Mouse (Mus musculus): Measurements from ENCODE around the gene Brf1.

Brf1 gene

GRCm38 (mm10) chr12:112938873-112939565, 61.5 kb downstream of the Brf1 start:
- DNase-seq (ENCODE audit: low spot score), result no peak

GRCm38 (mm10) chr12:112938366-112938765, 62.1 kb downstream of the Brf1 start:
- no peak for DNase-seq (ENCODE audit: low spot score)

GRCm38 (mm10) chr12:112937906-112938305, 62.6 kb downstream of the Brf1 start:
- DNase-seq (ENCODE audit: low spot score), result no peak

GRCm38 (mm10) chr12:112932647-112933046, 67.9 kb downstream of the Brf1 start:
- DNase-seq (ENCODE audit: low spot score), result no peak

GRCm38 (mm10) chr12:112929562-112930352, 70.7 kb downstream of the Brf1 start, which contains the start of gene Jag2:
TSS of gene Jag2 (minus strand) at chr12:112929776.
- peak; percentile 45 for DNase-seq (ENCODE audit: low spot score)

- no peak for DNase-seq (ENCODE audit: low spot score)
These were observed 71.9 kb downstream of the Brf1 start for GRCm38 (mm10) chr12:112928401-112929241.

- DNase-seq (ENCODE audit: low spot score), result no peak
These were observed 73.2 kb downstream of the Brf1 start for GRCm38 (mm10) chr12:112927265-112927664.

GRCm38 (mm10) chr12:112925950-112926349, 74.6 kb downstream of the Brf1 start:
- DNase-seq (ENCODE audit: low spot score), result no peak

- no peak for DNase-seq (ENCODE audit: low spot score)
These were observed 78.0 kb downstream of the Brf1 start for GRCm38 (mm10) chr12:112922541-112922940.

GRCm38 (mm10) chr12:112921518-112921917, 79.0 kb downstream of the Brf1 start:
- DNase-seq (ENCODE audit: low spot score), result no peak

GRCm38 (mm10) chr12:112917906-112918305, 82.6 kb downstream of the Brf1 start:
- DNase-seq (ENCODE audit: low spot score), result no peak

- no peak for DNase-seq (ENCODE audit: low spot score)
These were observed 83.0 kb downstream of the Brf1 start for GRCm38 (mm10) chr12:112917486-112917885.

GRCm38 (mm10) chr12:112916698-112917400, 83.7 kb downstream of the Brf1 start:
- DNase-seq (ENCODE audit: low spot score), result no peak

- DNase-seq (ENCODE audit: low spot score), result no peak
These were observed 84.9 kb downstream of the Brf1 start for GRCm38 (mm10) chr12:112915587-112915986.

- no peak for DNase-seq (ENCODE audit: low spot score)
These were observed 86.0 kb downstream of the Brf1 start for GRCm38 (mm10) chr12:112914527-112914926.

- DNase-seq (ENCODE audit: low spot score), result no peak
These were observed 87.4 kb downstream of the Brf1 start for GRCm38 (mm10) chr12:112912951-112913745.

GRCm38 (mm10) chr12:112911701-112912100, 88.8 kb downstream of the Brf1 start:
- no peak for DNase-seq (ENCODE audit: low spot score)
